In genomic region chr6:90377708-90378107, GRCm38 (mm10) we compare ENCODE assay signal across 33 mouse cellular contexts. TPM values are rescaled to one million over a fixed set of nuclear protein-coding genes. Genes with fewer than 3 reads are reported as not detected.
"Had no signal": no experiment of that assay in that cellular context is flagged by ENCODE, and none has a peak within 500 bp of the region (broad histone marks: within the 10 kb centered on the region; RNA-seq: fewer than 3 reads in every experiment).

No protein-coding gene starts in this region.

- H3K27me3 ChIP-seq: heart, embryonic 13.5 days; heart, embryonic 15.5 days; hindbrain, embryonic 13.5 days; hindbrain, embryonic 15.5 days; limb, embryonic 12.5 days; liver, embryonic 13.5 days had no signal

- DNase-seq: gastrocnemius, postnatal 14 days; gastrocnemius, postnatal 36 days; heart, adult 18-20 months; heart, postnatal 14 days; heart, postnatal 36 days; kidney, adult 18-20 months; kidney, adult 8-10 months; kidney, postnatal 10 days; kidney, postnatal 25 days; kidney, postnatal 4 days; liver; liver, embryonic 13.5 days had no signal

- ATAC-seq: hindbrain, postnatal 0 days; intestine, embryonic 16.5 days had no signal

- H3K4me1 ChIP-seq: heart, embryonic 15.5 days; limb, embryonic 10.5 days; limb, embryonic 12.5 days had no signal

- H3K9me3 ChIP-seq: heart, embryonic 13.5 days; heart, embryonic 15.5 days; hindbrain, embryonic 13.5 days; hindbrain, embryonic 15.5 days; limb, embryonic 10.5 days; limb, embryonic 12.5 days; liver, embryonic 13.5 days had no signal

- H3K9ac ChIP-seq: heart, embryonic 13.5 days; heart, embryonic 15.5 days; hindbrain, embryonic 13.5 days; hindbrain, embryonic 15.5 days; limb, embryonic 12.5 days; liver, embryonic 13.5 days had no signal

- H3K4me2 ChIP-seq: heart, embryonic 11.5 days; heart, embryonic 13.5 days; heart, embryonic 15.5 days; hindbrain, embryonic 13.5 days; hindbrain, embryonic 15.5 days; limb, embryonic 12.5 days; liver, embryonic 11.5 days; liver, embryonic 13.5 days had no signal

- H3K4me3 ChIP-seq: heart, embryonic 13.5 days; heart, embryonic 15.5 days; hindbrain, embryonic 13.5 days; hindbrain, embryonic 15.5 days; layer of hippocampus, adult 2 months; left cerebral cortex, adult 2 months; limb, embryonic 10.5 days; limb, embryonic 12.5 days; liver, embryonic 13.5 days had no signal

- H3K27ac ChIP-seq: heart, embryonic 13.5 days; heart, embryonic 15.5 days; hindbrain, embryonic 13.5 days; hindbrain, embryonic 15.5 days; hindbrain, postnatal 0 days; layer of hippocampus, adult 2 months; left cerebral cortex, adult 2 months; limb, embryonic 10.5 days; limb, embryonic 12.5 days; liver, embryonic 13.5 days had no signal

RNA-seq across cellular contexts. Expression of gene Uroc1, which starts 44.6 kb away (rescaled TPM):
- total RNA-seq: gastrocnemius, postnatal 14 days; heart, adult 18-20 months; heart, postnatal 14 days; heart, postnatal 36 days; hematopoietic stem cell, adult 5-6 weeks; hindbrain, postnatal 0 days; layer of hippocampus, adult 2 months; layer of hippocampus, postnatal 25 days; left cerebral cortex, adult 2 months; left cerebral cortex, postnatal 14 days; left cerebral cortex, postnatal 36 days had no signal
- polyA plus RNA-seq: heart, embryonic 11.5 days; heart, embryonic 15.5 days; heart, postnatal 0 days; hindbrain, embryonic 11.5 days; hindbrain, embryonic 13.5 days; hindbrain, embryonic 15.5 days; intestine, embryonic 14.5 days had no signal

RNA-seq across cellular contexts. Expression of gene Cfap100, which starts 50.9 kb away (rescaled TPM):
- total RNA-seq: hematopoietic stem cell, adult 5-6 weeks had no signal
- polyA plus RNA-seq: heart, embryonic 11.5 days; liver, embryonic 13.5 days had no signal

RNA-seq across cellular contexts. Expression of gene Chst13, which starts 52.7 kb away (rescaled TPM):
- total RNA-seq: gastrocnemius, adult 18-20 months; gastrocnemius, adult 8-10 months; gastrocnemius, postnatal 36 days; heart, adult 18-20 months; heart, postnatal 36 days; hematopoietic stem cell, adult 5-6 weeks; layer of hippocampus, adult 2 months; layer of hippocampus, postnatal 25 days; left cerebral cortex, adult 2 months; left cerebral cortex, postnatal 14 days; left cerebral cortex, postnatal 36 days had no signal
- polyA plus RNA-seq: heart, embryonic 13.5 days; heart, embryonic 15.5 days; heart, postnatal 0 days; hindbrain, embryonic 11.5 days; hindbrain, embryonic 15.5 days; limb, embryonic 10.5 days; limb, embryonic 12.5 days had no signal
